Mouse (Mus musculus): Measurements from ENCODE around the gene Gsk3a. TPM values are rescaled to one million over a fixed set of nuclear protein-coding genes. Genes with fewer than 3 reads are reported as not detected.

Gsk3a gene
- polyA plus RNA-seq, 1 experiment = 226 TPM

- Histone ChIP-seq H3K4me1 (ENCODE audit: control insufficient read depth, insufficient read depth, low read length) (peaks cover 6% of the 10 kb centered on the region; the same call in 1 of the 2 replicates), H3K4me3 (replicated peaks; ENCODE audit: insufficient read depth, low read depth, low read length) (no peak overlapping the region), H3K27me3 (ENCODE audit: control insufficient read depth, insufficient read depth, low read length) (no peaks in the 10 kb centered on the region), H3K27ac (ENCODE audit: insufficient read depth, low read length) (no peak overlapping the region)
- TF ChIP-seq CTCF (IDR thresholded peaks at IDR 0.05; ENCODE audit: borderline replicate concordance, insufficient read depth, low read depth, low read length) = no peak
- no peak for TF ChIP-seq POLR2A (IDR thresholded peaks at IDR 0.05; ENCODE audit: borderline replicate concordance, insufficient read depth, low read length)
- 87% methylated on average over 5 of the region's 5 CpGs for WGBS
- no peak for DNase-seq
Measured at GRCm38 (mm10) chr7:25235526-25235925, 2.1 kb downstream of the Gsk3a start.

DNA sequence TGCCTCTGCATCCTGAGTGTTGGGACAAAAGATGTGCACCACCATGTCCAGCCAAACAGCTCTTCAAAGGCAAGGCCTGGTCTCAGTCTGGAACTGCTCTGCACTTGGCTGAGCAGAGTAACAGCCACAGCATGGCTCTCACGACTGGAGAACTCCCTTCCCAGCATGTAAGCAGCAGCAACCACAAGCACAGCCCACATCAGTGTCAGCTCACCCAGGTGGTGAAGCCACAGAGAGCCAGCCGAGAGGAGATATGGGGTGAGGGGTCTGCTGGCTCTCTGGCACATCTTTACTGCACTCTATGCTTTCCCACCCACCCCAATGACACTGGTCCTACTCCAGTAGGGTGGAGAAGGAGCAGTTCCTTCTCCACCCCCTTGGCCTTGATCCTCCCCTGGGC is 4.6 kb downstream of the Gsk3a start:
- peaks cover 6% of the 10 kb centered on the region; the same call in 1 of the 2 replicates for H3K4me1 ChIP-seq (ENCODE audit: control insufficient read depth, insufficient read depth, low read length)
- WGBS = 62% methylated on average over 2 of the region's 2 CpGs
- H3K27ac ChIP-seq (ENCODE audit: insufficient read depth, low read length) = no peak overlapping the region
- no peak overlapping the region for H3K4me3 ChIP-seq (replicated peaks; ENCODE audit: insufficient read depth, low read depth, low read length)
- DNase-seq = no peak
- no peak for TF ChIP-seq CTCF (IDR thresholded peaks at IDR 0.05; ENCODE audit: borderline replicate concordance, insufficient read depth, low read depth, low read length)
- no peak for TF ChIP-seq POLR2A (IDR thresholded peaks at IDR 0.05; ENCODE audit: borderline replicate concordance, insufficient read depth, low read length)
- H3K27me3 ChIP-seq (ENCODE audit: control insufficient read depth, insufficient read depth, low read length) = no peaks in the 10 kb centered on the region

- no peak overlapping the region for H3K4me3 ChIP-seq (replicated peaks; ENCODE audit: insufficient read depth, low read depth, low read length)
- peaks cover 8% of the 10 kb centered on the region for H3K4me1 ChIP-seq (ENCODE audit: control insufficient read depth, insufficient read depth, low read length)
- H3K27me3 ChIP-seq (ENCODE audit: control insufficient read depth, insufficient read depth, low read length) = no peaks in the 10 kb centered on the region
- WGBS = 60% methylated on average over 5 of the region's 5 CpGs
- no peak for DNase-seq
- no peak overlapping the region for H3K27ac ChIP-seq (ENCODE audit: insufficient read depth, low read length)
- no peak for TF ChIP-seq CTCF (IDR thresholded peaks at IDR 0.05; ENCODE audit: borderline replicate concordance, insufficient read depth, low read depth, low read length)
- no peak for TF ChIP-seq POLR2A (IDR thresholded peaks at IDR 0.05; ENCODE audit: borderline replicate concordance, insufficient read depth, low read length)
Measured at GRCm38 (mm10) chr7:25232101-25232648, 5.5 kb downstream of the Gsk3a start.

GRCm38 (mm10) chr7:25230690-25231285 is 6.9 kb downstream of the Gsk3a start:
- Histone ChIP-seq H3K4me3 (replicated peaks; ENCODE audit: insufficient read depth, low read depth, low read length) (no peak overlapping the region), H3K27ac (ENCODE audit: insufficient read depth, low read length) (no peak overlapping the region), H3K27me3 (ENCODE audit: control insufficient read depth, insufficient read depth, low read length) (no peaks in the 10 kb centered on the region), H3K4me1 (ENCODE audit: control insufficient read depth, insufficient read depth, low read length) (peaks cover 12% of the 10 kb centered on the region)
- no peak for TF ChIP-seq POLR2A (IDR thresholded peaks at IDR 0.05; ENCODE audit: borderline replicate concordance, insufficient read depth, low read length)
- TF ChIP-seq CTCF (IDR thresholded peaks at IDR 0.05; ENCODE audit: borderline replicate concordance, insufficient read depth, low read depth, low read length) = no peak
- DNase-seq = no peak
- 78% methylated on average over 9 of the region's 9 CpGs for WGBS

DNA sequence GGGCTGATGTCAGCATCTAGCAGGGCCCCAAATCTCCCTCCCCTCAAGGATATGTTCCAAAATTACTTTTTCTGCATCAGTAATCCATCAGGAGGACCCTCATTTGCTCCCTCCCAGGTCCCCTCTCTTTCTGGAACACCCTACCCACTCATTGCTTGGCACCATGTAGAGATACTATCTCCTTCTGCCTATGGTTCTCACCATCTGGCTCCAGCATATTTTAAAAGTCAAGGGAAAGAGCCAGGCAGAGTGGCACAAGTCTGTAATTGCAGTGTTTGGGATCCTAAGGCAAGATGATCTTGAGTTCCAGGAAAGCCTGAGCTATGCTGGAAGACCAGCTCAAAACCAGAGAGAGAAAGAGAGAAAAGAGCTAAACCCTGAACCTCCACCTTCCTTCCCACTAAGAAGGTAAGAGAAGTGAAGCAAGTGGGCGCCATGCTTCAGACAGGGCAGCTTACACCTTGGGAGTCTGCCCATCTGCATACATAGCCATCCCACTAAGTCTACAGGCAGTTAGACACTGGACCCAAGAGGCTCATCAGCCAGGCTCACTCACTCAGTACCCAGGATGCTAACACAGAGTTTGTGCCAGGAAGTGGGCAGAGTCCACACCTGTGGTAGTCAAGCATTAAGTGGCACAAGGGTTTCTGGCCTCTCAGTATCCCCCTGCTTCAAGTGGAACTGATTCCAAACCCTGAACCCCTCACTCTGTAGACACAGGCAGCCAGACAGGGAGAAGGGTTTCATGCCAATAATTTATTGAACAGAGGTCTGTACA is 9.9 kb downstream of the Gsk3a start:
- Histone ChIP-seq H3K27me3 (ENCODE audit: control insufficient read depth, insufficient read depth, low read length) (no peaks in the 10 kb centered on the region), H3K4me1 (ENCODE audit: control insufficient read depth, insufficient read depth, low read length) (peaks cover 9% of the 10 kb centered on the region), H3K27ac (ENCODE audit: insufficient read depth, low read length) (0 out of 2 replicates have a peak overlapping the region, but pooled peaks have one; percentile 19), H3K4me3 (replicated peaks; ENCODE audit: insufficient read depth, low read depth, low read length) (no peak overlapping the region)
- whole genome bisulfite sequencing = 86% methylated on average over 1 of the region's 1 CpGs
- TF ChIP-seq CTCF (IDR thresholded peaks at IDR 0.05; ENCODE audit: borderline replicate concordance, insufficient read depth, low read depth, low read length) = no peak
- TF ChIP-seq POLR2A (IDR thresholded peaks at IDR 0.05; ENCODE audit: borderline replicate concordance, insufficient read depth, low read length) = no peak
- DNase-seq = no peak

GRCm38 (mm10) chr7:25222275-25222967 is 15.2 kb downstream of the Gsk3a start:
- WGBS = 80% methylated on average over 10 of the region's 10 CpGs
- no peak for DNase-seq
- Histone ChIP-seq H3K27me3 (ENCODE audit: control insufficient read depth, insufficient read depth, low read length) (no peaks in the 10 kb centered on the region), H3K4me1 (ENCODE audit: control insufficient read depth, insufficient read depth, low read length) (peaks cover 13% of the 10 kb centered on the region), H3K4me3 (replicated peaks; ENCODE audit: insufficient read depth, low read depth, low read length) (no peak overlapping the region), H3K27ac (ENCODE audit: insufficient read depth, low read length) (no peak overlapping the region)
- TF ChIP-seq POLR2A (IDR thresholded peaks at IDR 0.05; ENCODE audit: borderline replicate concordance, insufficient read depth, low read length) = no peak
- no peak for TF ChIP-seq CTCF (IDR thresholded peaks at IDR 0.05; ENCODE audit: borderline replicate concordance, insufficient read depth, low read depth, low read length)

GRCm38 (mm10) chr7:25221102-25221883 is 16.4 kb downstream of the Gsk3a start, which contains the start of gene Zfp526:
Gene Zfp526, plus strand, starts transcription at chr7:25221425.
- peak; percentile 84 for TF ChIP-seq POLR2A (IDR thresholded peaks at IDR 0.05; ENCODE audit: borderline replicate concordance, insufficient read depth, low read length)
- TF ChIP-seq CTCF (IDR thresholded peaks at IDR 0.05; ENCODE audit: borderline replicate concordance, insufficient read depth, low read depth, low read length) = no peak
- WGBS = under 1% methylated on average over 45 of the region's 45 CpGs
- DNase-seq = peak; percentile 97 to 99
- peaks cover 9% of the 10 kb centered on the region for H3K4me1 ChIP-seq (ENCODE audit: control insufficient read depth, insufficient read depth, low read length)
- peak within 1 kb of the TSS; percentile 30; the same call in 1 of the 2 replicates for H3K27ac ChIP-seq (ENCODE audit: insufficient read depth, low read length)
- H3K4me3 ChIP-seq (replicated peaks; ENCODE audit: insufficient read depth, low read depth, low read length) = peak within 1 kb of the TSS; percentile 97
- no peaks in the 10 kb centered on the region for H3K27me3 ChIP-seq (ENCODE audit: control insufficient read depth, insufficient read depth, low read length)
